Mouse (Mus musculus): ENCODE results near the gene Tpm3. TPM values are rescaled to one million over a fixed set of nuclear protein-coding genes. Genes with fewer than 3 reads are reported as not detected.

The Tpm3 gene
- polyA plus RNA-seq (2014; fragmentation: Nextera tagmentation; extraction: Ambion mirVana): 236 and 242 TPM in 2 replicates

DNA sequence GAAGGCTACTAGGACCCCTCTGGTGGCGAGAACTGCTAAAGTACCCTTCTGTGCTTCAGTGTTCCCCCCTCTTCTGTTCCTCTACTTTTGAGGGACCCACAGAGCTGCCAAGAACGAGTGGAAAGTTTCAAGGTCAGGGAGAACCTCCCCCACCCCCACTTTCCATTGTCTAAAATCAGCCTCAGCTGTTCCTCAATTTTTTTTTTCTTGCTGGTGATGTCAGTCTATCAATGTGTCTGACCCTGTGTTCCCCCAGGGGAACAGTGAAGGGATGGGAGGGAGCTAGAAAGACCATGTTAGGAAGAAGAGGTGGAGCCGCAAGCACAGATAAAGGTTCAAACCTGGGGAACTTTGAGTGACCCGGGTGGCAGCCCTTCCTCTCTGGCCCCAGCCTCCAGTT is at the start of gene Tpm3:
TSS of gene Tpm3 (plus strand) at position 356 of the 400 bp plus-strand sequence.
- H3K9me3 ChIP-seq (ENCODE audit: control insufficient read depth, low read length): no peaks in the 10 kb centered on the region
- WGBS: 47% methylated on average over 4 of the region's 4 CpGs

DNA sequence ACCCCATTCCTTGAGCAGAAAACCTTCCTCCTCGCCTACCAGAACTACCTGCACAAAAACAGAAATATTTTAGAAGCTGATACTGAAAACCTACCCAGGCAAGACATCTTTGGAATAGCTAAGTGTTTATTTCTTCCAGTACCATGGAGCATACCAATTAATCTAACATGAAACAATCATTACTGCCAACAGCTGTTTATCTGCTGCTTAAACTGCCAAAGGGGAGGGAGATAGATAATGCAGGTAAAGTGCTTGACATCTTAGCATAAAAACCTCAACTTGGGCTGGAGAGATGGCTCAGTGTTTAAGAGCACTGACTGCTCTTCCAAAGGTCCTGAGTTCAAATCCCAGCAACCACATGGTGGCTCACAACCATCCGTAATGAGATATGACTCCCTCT is 37.8 kb upstream of the Tpm3 start:
- Histone ChIP-seq H3K36me3 (ENCODE audit: control insufficient read depth, insufficient read depth, low read length) (peaks cover 97% of the 10 kb centered on the region), H3K4me3 (ENCODE audit: control insufficient read depth in 1 of 2, insufficient read depth in 1 of 2, low read depth in 1 of 2, low read length in 2 of 2) (no peak overlapping the region), H3K4me2 (ENCODE audit: low read length) (no peak overlapping the region), H3K27me3 (ENCODE audit: control insufficient read depth, insufficient read depth, low read length) (no peaks in the 10 kb centered on the region), H3K4me1 (ENCODE audit: control insufficient read depth in 2 of 2, insufficient read depth in 2 of 2, low read length in 2 of 2) (no peaks in the 10 kb centered on the region), H3K27ac (replicated peaks in 1 of 2; ENCODE audit: control insufficient read depth in 1 of 2, insufficient read depth in 1 of 2, low read depth in 2 of 2, low read length in 2 of 2) (no peak overlapping the region), H3K9me3 (ENCODE audit: control insufficient read depth, low read length) (no peaks in the 10 kb centered on the region), H3K9ac (ENCODE audit: low read length) (no peak overlapping the region)
- WGBS: 94% methylated on average over 2 of the region's 2 CpGs
- no peak for ATAC-seq (ENCODE audit: insufficient number of reproducible peaks, insufficient read depth, low FRiP score, low read depth)

More for the DNA sequence above, at the start of gene Tpm3:
- no peaks in the 10 kb centered on the region for H3K36me3 ChIP-seq (ENCODE audit: control insufficient read depth, insufficient read depth, low read length)
- H3K27me3 ChIP-seq (ENCODE audit: control insufficient read depth, insufficient read depth, low read length): no peaks in the 10 kb centered on the region
- H3K4me2 ChIP-seq (ENCODE audit: low read length): no peak within 1 kb of the TSS
- no peak within 1 kb of the TSS for H3K4me3 ChIP-seq (ENCODE audit: control insufficient read depth in 1 of 2, insufficient read depth in 1 of 2, low read depth in 1 of 2, low read length in 2 of 2)
- no peak for ATAC-seq (ENCODE audit: insufficient number of reproducible peaks, insufficient read depth, low FRiP score, low read depth)
- H3K4me1 ChIP-seq (ENCODE audit: control insufficient read depth in 2 of 2, insufficient read depth in 2 of 2, low read length in 2 of 2): peaks cover 4 to 19% of the 10 kb centered on the region in 2 experiments; a peak in 3 of 4 replicates
- H3K27ac ChIP-seq (replicated peaks in 1 of 2; ENCODE audit: control insufficient read depth in 1 of 2, insufficient read depth in 1 of 2, low read depth in 2 of 2, low read length in 2 of 2): no peak within 1 kb of the TSS
- H3K9ac ChIP-seq (ENCODE audit: low read length): no peak within 1 kb of the TSS

DNA sequence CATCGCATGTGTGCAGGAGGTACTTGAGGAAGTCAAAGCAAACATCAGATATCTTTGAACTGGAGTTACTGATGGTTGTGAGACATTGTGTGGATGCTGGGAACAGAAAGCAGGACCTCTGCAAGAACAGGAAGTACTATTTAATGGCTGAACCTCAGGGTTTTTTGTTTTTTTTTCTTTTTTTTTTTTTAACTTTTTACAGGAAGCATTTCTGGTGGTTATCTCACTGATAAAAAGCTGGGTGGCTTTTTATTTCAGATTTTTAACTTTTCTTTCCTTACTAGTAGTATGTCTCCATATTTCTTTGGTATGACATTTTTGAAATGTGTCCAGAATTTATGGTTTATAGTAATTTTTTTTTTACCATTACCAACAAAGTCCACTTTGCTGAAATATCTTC is 36.2 kb upstream of the Tpm3 start:
- no peak for ATAC-seq (ENCODE audit: insufficient number of reproducible peaks, insufficient read depth, low FRiP score, low read depth)
- Histone ChIP-seq H3K4me2 (ENCODE audit: low read length) (no peak overlapping the region), H3K36me3 (ENCODE audit: control insufficient read depth, insufficient read depth, low read length) (peaks cover 96% of the 10 kb centered on the region), H3K27ac (replicated peaks in 1 of 2; ENCODE audit: control insufficient read depth in 1 of 2, insufficient read depth in 1 of 2, low read depth in 2 of 2, low read length in 2 of 2) (no peak overlapping the region), H3K27me3 (ENCODE audit: control insufficient read depth, insufficient read depth, low read length) (no peaks in the 10 kb centered on the region), H3K9me3 (ENCODE audit: control insufficient read depth, low read length) (no peaks in the 10 kb centered on the region), H3K4me1 (ENCODE audit: control insufficient read depth in 2 of 2, insufficient read depth in 2 of 2, low read length in 2 of 2) (no peaks in the 10 kb centered on the region), H3K4me3 (ENCODE audit: control insufficient read depth in 1 of 2, insufficient read depth in 1 of 2, low read depth in 1 of 2, low read length in 2 of 2) (no peak overlapping the region), H3K9ac (ENCODE audit: low read length) (no peak overlapping the region)
- 83% methylated on average over 1 of the region's 1 CpGs for WGBS

DNA sequence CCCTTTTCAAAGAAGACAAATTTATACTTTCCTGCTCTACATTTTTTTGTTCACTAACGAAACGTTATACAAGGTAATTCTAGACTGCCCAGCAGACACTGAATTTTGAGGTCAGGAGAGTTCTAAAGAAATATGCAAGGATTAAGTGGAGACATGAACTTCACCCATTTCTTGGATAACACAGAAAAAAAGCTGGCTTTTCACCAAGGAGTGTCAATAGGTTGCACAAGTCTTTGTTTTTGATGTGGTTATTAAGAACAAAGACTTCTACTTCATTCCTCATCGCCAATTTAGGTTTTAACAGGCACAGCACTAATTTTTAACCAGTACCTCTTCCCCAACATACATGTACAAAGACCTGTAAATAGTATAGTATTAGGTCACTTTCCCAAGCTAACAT is 22.8 kb upstream of the Tpm3 start:
- no peak overlapping the region for H3K4me3 ChIP-seq (ENCODE audit: control insufficient read depth in 1 of 2, insufficient read depth in 1 of 2, low read depth in 1 of 2, low read length in 2 of 2)
- H3K9me3 ChIP-seq (ENCODE audit: control insufficient read depth, low read length): no peaks in the 10 kb centered on the region
- no peak overlapping the region for H3K9ac ChIP-seq (ENCODE audit: low read length)
- H3K27ac ChIP-seq (replicated peaks in 1 of 2; ENCODE audit: control insufficient read depth in 1 of 2, insufficient read depth in 1 of 2, low read depth in 2 of 2, low read length in 2 of 2): no peak overlapping the region
- 80% methylated on average over 3 of the region's 3 CpGs for WGBS
- peaks cover 2 to 14% of the 10 kb centered on the region in 2 experiments; a peak in 3 of 4 replicates for H3K4me1 ChIP-seq (ENCODE audit: control insufficient read depth in 2 of 2, insufficient read depth in 2 of 2, low read length in 2 of 2)
- peaks cover 40% of the 10 kb centered on the region for H3K36me3 ChIP-seq (ENCODE audit: control insufficient read depth, insufficient read depth, low read length)
- no peak overlapping the region for H3K4me2 ChIP-seq (ENCODE audit: low read length)
- no peaks in the 10 kb centered on the region for H3K27me3 ChIP-seq (ENCODE audit: control insufficient read depth, insufficient read depth, low read length)
- no peak for ATAC-seq (ENCODE audit: insufficient number of reproducible peaks, insufficient read depth, low FRiP score, low read depth)

DNA sequence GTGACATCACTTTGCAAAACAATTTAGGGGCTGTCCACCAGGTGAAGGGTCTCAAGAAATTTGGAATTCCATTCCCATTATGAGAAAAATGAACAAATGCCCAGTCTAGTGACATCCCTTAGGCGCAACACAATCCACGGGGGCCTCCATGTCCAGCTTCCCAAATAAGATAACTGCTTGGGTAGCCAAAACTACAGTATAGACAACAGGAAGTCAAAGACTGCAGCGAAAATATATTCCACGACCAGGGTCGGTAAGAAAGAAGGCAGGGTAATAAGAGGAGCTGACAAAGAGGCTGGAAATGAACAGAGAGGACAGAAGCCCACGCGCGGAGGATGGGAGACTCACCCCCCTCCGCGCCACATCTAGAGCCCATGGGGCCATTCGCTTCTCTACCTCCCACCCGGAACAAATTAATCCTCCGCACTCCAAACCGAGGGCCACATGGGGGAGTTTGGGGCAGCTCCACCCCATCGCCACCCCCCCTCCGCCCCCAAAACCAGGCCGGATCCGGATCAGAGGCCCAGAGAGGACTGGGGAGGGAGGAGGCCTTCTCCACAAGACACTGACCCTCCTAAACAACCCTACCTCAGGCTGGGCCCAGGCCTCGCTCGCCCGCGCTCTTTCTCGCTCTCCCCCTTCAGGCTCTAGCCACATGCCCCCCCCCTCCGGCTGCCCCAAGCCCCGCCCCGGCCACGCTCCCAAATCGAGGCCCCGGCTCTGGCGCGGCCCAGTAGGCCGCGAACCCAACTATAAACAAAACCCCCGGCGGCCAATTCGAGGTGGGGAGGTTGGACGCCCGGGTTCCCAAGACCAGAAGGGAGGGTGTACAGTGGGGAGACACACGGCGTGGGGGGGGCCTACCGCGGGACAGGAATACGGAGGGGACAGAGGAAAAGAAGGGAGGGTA is 20.8 kb upstream of the Tpm3 start, which contains the start of gene 4933434E20Rik:
TSS of gene 4933434E20Rik (plus strand) at position 196 of the 910 bp plus-strand sequence.
- H3K9ac ChIP-seq (ENCODE audit: low read length): peak within 1 kb of the TSS; percentile 98
- H3K4me2 ChIP-seq (ENCODE audit: low read length): peak within 1 kb of the TSS; percentile 84
- WGBS: under 1% methylated on average over 43 of the region's 43 CpGs
- H3K9me3 ChIP-seq (ENCODE audit: control insufficient read depth, low read length): no peaks in the 10 kb centered on the region
- peak; percentile 62 for ATAC-seq (ENCODE audit: insufficient number of reproducible peaks, insufficient read depth, low FRiP score, low read depth)
- peak within 1 kb of the TSS; percentile 65 to 94 for H3K4me3 ChIP-seq (ENCODE audit: control insufficient read depth in 1 of 2, insufficient read depth in 1 of 2, low read depth in 1 of 2, low read length in 2 of 2)
- H3K27ac ChIP-seq (replicated peaks in 1 of 2; ENCODE audit: control insufficient read depth in 1 of 2, insufficient read depth in 1 of 2, low read depth in 2 of 2, low read length in 2 of 2): peak within 1 kb of the TSS; percentile 87 to 96
- no peaks in the 10 kb centered on the region for H3K27me3 ChIP-seq (ENCODE audit: control insufficient read depth, insufficient read depth, low read length)
- H3K36me3 ChIP-seq (ENCODE audit: control insufficient read depth, insufficient read depth, low read length): peaks cover 40% of the 10 kb centered on the region
- H3K4me1 ChIP-seq (ENCODE audit: control insufficient read depth in 2 of 2, insufficient read depth in 2 of 2, low read length in 2 of 2): peaks cover 2 to 14% of the 10 kb centered on the region in 2 experiments; a peak in 3 of 4 replicates

DNA sequence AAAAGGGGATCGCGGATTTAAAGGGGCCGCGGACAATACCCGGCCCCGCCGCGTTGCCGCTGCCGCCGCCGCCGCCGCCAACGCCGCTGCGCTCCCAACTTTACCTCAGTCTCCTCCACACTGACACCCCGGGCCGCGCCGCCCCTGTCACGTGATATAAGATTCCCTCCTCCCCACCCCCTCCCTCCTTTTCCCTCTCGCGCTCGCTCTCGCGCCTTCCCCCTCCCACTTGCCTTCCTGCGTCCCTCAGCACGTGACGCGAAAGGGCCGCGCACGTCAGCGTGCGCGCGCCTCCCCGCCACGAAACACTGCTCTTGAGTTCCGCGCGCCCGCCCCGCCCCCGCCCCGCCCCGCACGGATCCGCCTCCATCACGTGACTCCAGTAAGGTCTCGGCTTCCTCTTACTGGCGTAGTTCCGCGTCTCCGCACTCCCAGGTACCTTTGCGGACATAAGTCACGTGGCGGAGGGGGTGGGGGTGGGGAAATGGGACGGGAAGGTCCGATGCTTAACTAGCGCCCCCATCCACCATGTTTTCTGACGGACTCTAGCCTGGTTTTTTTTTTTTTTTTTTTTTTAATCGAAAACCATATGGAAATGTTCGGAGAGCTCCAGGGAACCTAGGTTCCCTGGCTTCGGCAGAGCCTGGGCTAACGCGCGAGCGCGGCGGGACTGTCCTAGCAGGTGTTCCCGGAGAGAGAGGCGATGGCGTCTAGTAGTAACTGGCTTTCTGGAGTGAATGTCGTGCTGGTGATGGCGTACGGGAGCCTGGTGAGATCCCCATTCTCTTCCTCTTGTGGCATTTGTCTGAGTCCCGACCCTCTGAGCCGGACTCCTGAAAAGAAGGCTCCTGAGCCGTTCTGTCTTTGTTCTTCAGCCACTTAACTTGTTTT is 19.9 kb upstream of the Tpm3 start, which contains the start of gene Ubap2l:
TSS of gene Ubap2l (minus strand) at position 278 of the 891 bp plus-strand sequence.
- Histone ChIP-seq H3K27me3 (ENCODE audit: control insufficient read depth, insufficient read depth, low read length) (no peaks in the 10 kb centered on the region), H3K4me2 (ENCODE audit: low read length) (peak within 1 kb of the TSS; percentile 86), H3K27ac (replicated peaks in 1 of 2; ENCODE audit: control insufficient read depth in 1 of 2, insufficient read depth in 1 of 2, low read depth in 2 of 2, low read length in 2 of 2) (peak within 1 kb of the TSS; percentile 94 to 96), H3K4me1 (ENCODE audit: control insufficient read depth in 2 of 2, insufficient read depth in 2 of 2, low read length in 2 of 2) (peaks cover 2 to 14% of the 10 kb centered on the region in 2 experiments; a peak in 3 of 4 replicates), H3K36me3 (ENCODE audit: control insufficient read depth, insufficient read depth, low read length) (peaks cover 40% of the 10 kb centered on the region), H3K9ac (ENCODE audit: low read length) (peak within 1 kb of the TSS; percentile 98), H3K4me3 (ENCODE audit: control insufficient read depth in 1 of 2, insufficient read depth in 1 of 2, low read depth in 1 of 2, low read length in 2 of 2) (peak within 1 kb of the TSS; percentile 94 to 95), H3K9me3 (ENCODE audit: control insufficient read depth, low read length) (no peaks in the 10 kb centered on the region)
- ATAC-seq (ENCODE audit: insufficient number of reproducible peaks, insufficient read depth, low FRiP score, low read depth): peak; percentile 92
- under 1% methylated on average over 78 of the region's 81 CpGs for WGBS

GRCm38 (mm10) chr3:90061549-90061948 is 10.9 kb upstream of the Tpm3 start:
- WGBS: 90% methylated on average over 6 of the region's 6 CpGs

More at GRCm38 (mm10) chr3:90061549-90061948, 10.9 kb upstream of the Tpm3 start:
- Histone ChIP-seq H3K4me1 (ENCODE audit: control insufficient read depth in 2 of 2, insufficient read depth in 2 of 2, low read length in 2 of 2) (no peaks in the 10 kb centered on the region), H3K9me3 (ENCODE audit: control insufficient read depth, low read length) (no peaks in the 10 kb centered on the region), H3K4me3 (ENCODE audit: control insufficient read depth in 1 of 2, insufficient read depth in 1 of 2, low read depth in 1 of 2, low read length in 2 of 2) (no peak overlapping the region), H3K27me3 (ENCODE audit: control insufficient read depth, insufficient read depth, low read length) (no peaks in the 10 kb centered on the region), H3K4me2 (ENCODE audit: low read length) (no peak overlapping the region), H3K9ac (ENCODE audit: low read length) (no peak overlapping the region), H3K36me3 (ENCODE audit: control insufficient read depth, insufficient read depth, low read length) (peaks cover 86% of the 10 kb centered on the region), H3K27ac (replicated peaks in 1 of 2; ENCODE audit: control insufficient read depth in 1 of 2, insufficient read depth in 1 of 2, low read depth in 2 of 2, low read length in 2 of 2) (no peak overlapping the region)
- no peak for ATAC-seq (ENCODE audit: insufficient number of reproducible peaks, insufficient read depth, low FRiP score, low read depth)
